Mouse (Mus musculus): ENCODE measurements around the gene Cnnm2. TPM values are rescaled to one million over a fixed set of nuclear protein-coding genes. Genes with fewer than 3 reads are reported as not detected.
A peak's percentile ranks its signal among the peaks of the same experiment; 100 is the strongest.

The Cnnm2 gene
- total and polyA plus RNA-seq, 2 experiments = 4.4 to 6.3 TPM

DNA sequence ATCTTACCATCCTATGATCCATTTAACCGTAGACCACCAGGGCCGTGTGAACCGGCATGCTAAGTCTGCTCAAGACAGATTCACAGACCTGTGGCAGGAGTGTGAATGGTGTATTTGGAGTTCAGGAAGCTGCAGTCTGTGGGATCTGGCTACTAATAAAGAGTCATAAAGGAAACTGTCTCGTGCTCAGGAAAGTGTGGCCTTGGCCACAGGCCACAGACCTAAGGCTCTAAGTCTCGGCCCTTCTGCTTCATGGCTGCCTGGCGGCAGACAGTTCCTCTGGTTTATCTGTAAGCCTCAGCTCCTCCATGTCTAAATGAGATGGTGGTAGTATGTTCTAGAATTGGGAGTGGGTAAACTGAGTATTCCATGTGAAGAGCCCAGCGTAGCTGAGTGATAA lies 30.0 kb downstream of the Cnnm2 start:
- no peak for DNase-seq (ENCODE audit: extremely low read depth, low read depth, low spot score)
- Histone ChIP-seq H3K79me2 (ENCODE audit: control insufficient read depth, insufficient read depth, low read length) (no peaks in the 10 kb centered on the region), H3K27ac (replicated peaks; ENCODE audit: insufficient read depth, low read depth, low read length) (no peak overlapping the region), H3K27me3 (ENCODE audit: control insufficient read depth, insufficient read depth, low read length) (no peaks in the 10 kb centered on the region), H3K9ac (ENCODE audit: low read depth, low read length) (no peak overlapping the region), H3K36me3 (ENCODE audit: control insufficient read depth, insufficient read depth, low read length) (no peaks in the 10 kb centered on the region), H3K4me3 (ENCODE audit: insufficient read depth, low read depth, low read length) (no peak overlapping the region), H3K4me1 (ENCODE audit: control insufficient read depth, insufficient read depth, low read length) (peaks cover 4% of the 10 kb centered on the region)
- WGBS = 82% methylated on average over 7 of the region's 7 CpGs
- no peak for TF ChIP-seq POLR2A (IDR thresholded peaks at IDR 0.05; ENCODE audit: extremely low read depth, insufficient read depth, low read length)
- TF ChIP-seq CTCF (IDR thresholded peaks at IDR 0.05; ENCODE audit: low read depth, low read length) = no peak

DNA sequence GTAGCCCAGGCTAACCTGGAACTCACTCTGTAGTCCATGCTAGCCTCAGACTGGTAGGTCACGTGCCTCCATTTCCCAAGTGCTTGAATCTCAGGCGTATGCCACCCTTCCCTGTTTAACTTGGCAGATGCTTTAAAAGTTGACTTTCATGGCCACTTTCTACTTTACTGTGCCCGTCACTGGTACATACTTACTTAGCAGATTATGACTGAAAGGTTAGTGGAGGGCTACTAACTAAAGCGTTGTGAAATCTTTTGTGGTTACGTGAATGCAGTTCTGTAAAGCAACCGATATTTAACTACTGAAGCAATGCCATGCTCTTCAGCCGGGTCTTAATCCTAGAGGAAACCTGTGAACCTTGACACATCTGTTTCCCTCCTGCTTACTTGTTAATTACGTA lies 30.5 kb downstream of the Cnnm2 start:
- no peaks in the 10 kb centered on the region for H3K36me3 ChIP-seq (ENCODE audit: control insufficient read depth, insufficient read depth, low read length)
- WGBS = 39% methylated on average over 8 of the region's 8 CpGs

DNA sequence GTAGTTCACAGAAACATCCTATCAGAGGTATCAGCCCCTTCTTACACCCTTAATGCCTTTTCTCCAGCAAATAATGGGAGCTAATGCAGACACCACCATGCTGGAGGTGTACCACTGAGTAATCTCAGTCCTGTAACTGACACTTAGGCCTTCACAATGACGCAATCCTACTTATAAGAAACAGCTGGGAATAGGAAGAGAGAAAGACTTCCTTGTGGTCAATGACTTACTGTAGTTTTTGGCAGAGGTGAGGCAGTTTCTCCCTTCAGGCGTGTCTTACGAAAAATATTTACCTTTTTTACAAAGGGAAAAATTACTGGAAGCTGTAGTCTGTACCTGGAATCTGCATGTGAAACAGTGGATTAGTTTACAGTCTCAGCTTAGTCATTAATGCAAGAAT lies 31.1 kb downstream of the Cnnm2 start:
- Histone ChIP-seq H3K9ac (ENCODE audit: low read depth, low read length) (no peak overlapping the region), H3K27me3 (ENCODE audit: control insufficient read depth, insufficient read depth, low read length) (no peaks in the 10 kb centered on the region), H3K4me1 (ENCODE audit: control insufficient read depth, insufficient read depth, low read length) (peaks cover 4% of the 10 kb centered on the region), H3K4me3 (ENCODE audit: insufficient read depth, low read depth, low read length) (no peak overlapping the region), H3K36me3 (ENCODE audit: control insufficient read depth, insufficient read depth, low read length) (no peaks in the 10 kb centered on the region), H3K27ac (replicated peaks; ENCODE audit: insufficient read depth, low read depth, low read length) (no peak overlapping the region), H3K79me2 (ENCODE audit: control insufficient read depth, insufficient read depth, low read length) (no peaks in the 10 kb centered on the region)
- TF ChIP-seq POLR2A (IDR thresholded peaks at IDR 0.05; ENCODE audit: extremely low read depth, insufficient read depth, low read length) (no peak), CTCF (IDR thresholded peaks at IDR 0.05; ENCODE audit: low read depth, low read length) (no peak)
- DNase-seq (ENCODE audit: extremely low read depth, low read depth, low spot score) = no peak
- 67% methylated on average over 3 of the region's 3 CpGs for WGBS

More for the DNA sequence above, 30.5 kb downstream of the Cnnm2 start:
- Histone ChIP-seq H3K9ac (ENCODE audit: low read depth, low read length) (no peak overlapping the region), H3K27ac (replicated peaks; ENCODE audit: insufficient read depth, low read depth, low read length) (no peak overlapping the region), H3K4me1 (ENCODE audit: control insufficient read depth, insufficient read depth, low read length) (peaks cover 4% of the 10 kb centered on the region), H3K79me2 (ENCODE audit: control insufficient read depth, insufficient read depth, low read length) (no peaks in the 10 kb centered on the region), H3K27me3 (ENCODE audit: control insufficient read depth, insufficient read depth, low read length) (no peaks in the 10 kb centered on the region), H3K4me3 (ENCODE audit: insufficient read depth, low read depth, low read length) (no peak overlapping the region)
- peak; percentile 72 for DNase-seq (ENCODE audit: extremely low read depth, low read depth, low spot score)
- TF ChIP-seq CTCF (IDR thresholded peaks at IDR 0.05; ENCODE audit: low read depth, low read length) = no peak
- no peak for TF ChIP-seq POLR2A (IDR thresholded peaks at IDR 0.05; ENCODE audit: extremely low read depth, insufficient read depth, low read length)

DNA sequence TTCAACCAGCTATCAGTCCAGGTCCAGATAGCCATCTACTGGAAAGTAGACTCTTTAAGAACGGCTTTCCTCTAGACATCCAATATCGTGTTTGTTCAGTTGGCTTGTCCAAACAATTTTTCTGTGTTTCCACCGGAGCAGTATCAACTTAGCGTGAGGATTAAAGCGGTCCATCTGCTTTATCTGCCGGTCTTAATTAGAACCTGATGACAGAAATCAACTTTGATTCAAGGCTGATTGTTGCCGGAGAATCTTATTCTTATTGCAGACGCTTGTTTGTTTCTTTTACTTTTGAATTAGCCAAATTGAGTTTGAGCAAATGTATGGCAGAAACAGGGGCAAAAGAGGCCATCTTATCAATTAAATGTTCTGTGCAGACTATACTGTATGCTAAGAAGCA lies 32.8 kb downstream of the Cnnm2 start:
- no peak for DNase-seq (ENCODE audit: extremely low read depth, low read depth, low spot score)
- TF ChIP-seq POLR2A (IDR thresholded peaks at IDR 0.05; ENCODE audit: extremely low read depth, insufficient read depth, low read length) (no peak), CTCF (IDR thresholded peaks at IDR 0.05; ENCODE audit: low read depth, low read length) (no peak)
- Histone ChIP-seq H3K27me3 (ENCODE audit: control insufficient read depth, insufficient read depth, low read length) (no peaks in the 10 kb centered on the region), H3K27ac (replicated peaks; ENCODE audit: insufficient read depth, low read depth, low read length) (no peak overlapping the region), H3K9ac (ENCODE audit: low read depth, low read length) (no peak overlapping the region), H3K4me1 (ENCODE audit: control insufficient read depth, insufficient read depth, low read length) (peaks cover 4% of the 10 kb centered on the region), H3K36me3 (ENCODE audit: control insufficient read depth, insufficient read depth, low read length) (no peaks in the 10 kb centered on the region), H3K4me3 (ENCODE audit: insufficient read depth, low read depth, low read length) (no peak overlapping the region), H3K79me2 (ENCODE audit: control insufficient read depth, insufficient read depth, low read length) (peaks cover 3% of the 10 kb centered on the region; the same call in 1 of the 2 replicates)
- WGBS = 50% methylated on average over 8 of the region's 8 CpGs

DNA sequence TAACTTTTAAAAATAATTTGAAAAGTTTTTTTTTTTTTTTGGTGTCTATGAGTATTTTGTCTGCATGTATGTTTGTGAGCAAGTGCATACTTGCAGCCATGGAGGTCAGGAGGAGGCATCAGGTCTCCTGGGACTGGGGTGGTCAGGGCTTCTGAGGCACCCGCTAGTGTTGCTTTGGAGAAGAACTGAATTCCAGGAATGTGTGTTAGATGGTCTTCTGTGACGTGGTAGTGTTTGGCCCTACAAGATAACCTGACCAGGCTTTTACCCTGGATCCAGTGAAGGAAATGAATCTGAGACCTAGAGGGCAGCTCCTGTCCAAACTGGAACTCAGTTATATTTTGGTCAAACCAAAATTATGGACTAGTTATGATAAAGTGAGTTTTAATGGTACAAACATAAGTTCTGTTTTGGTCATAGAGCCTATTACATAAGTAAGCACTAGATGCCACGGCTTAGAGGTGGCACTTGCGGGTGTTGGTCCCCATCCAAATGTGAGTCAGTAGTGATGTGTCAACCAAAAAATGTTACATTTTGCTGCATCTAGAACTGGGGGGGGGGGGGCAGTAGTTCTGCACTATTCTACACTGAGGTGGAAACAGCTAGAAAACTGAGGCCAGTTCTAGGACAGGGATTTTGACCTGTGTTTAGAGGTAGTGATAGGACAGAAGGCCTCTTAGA lies 38.6 kb downstream of the Cnnm2 start:
- no peak for DNase-seq (ENCODE audit: extremely low read depth, low read depth, low spot score)
- no peak overlapping the region for H3K27ac ChIP-seq (replicated peaks; ENCODE audit: insufficient read depth, low read depth, low read length)
- TF ChIP-seq CTCF (IDR thresholded peaks at IDR 0.05; ENCODE audit: low read depth, low read length) = no peak
- no peak for TF ChIP-seq POLR2A (IDR thresholded peaks at IDR 0.05; ENCODE audit: extremely low read depth, insufficient read depth, low read length)
- no peaks in the 10 kb centered on the region for H3K27me3 ChIP-seq (ENCODE audit: control insufficient read depth, insufficient read depth, low read length)
- peaks cover 3% of the 10 kb centered on the region; the same call in 1 of the 2 replicates for H3K79me2 ChIP-seq (ENCODE audit: control insufficient read depth, insufficient read depth, low read length)
- 85% methylated on average over 4 of the region's 4 CpGs for WGBS
- H3K9ac ChIP-seq (ENCODE audit: low read depth, low read length) = no peak overlapping the region
- H3K4me3 ChIP-seq (ENCODE audit: insufficient read depth, low read depth, low read length) = no peak overlapping the region
- no peaks in the 10 kb centered on the region for H3K36me3 ChIP-seq (ENCODE audit: control insufficient read depth, insufficient read depth, low read length)
- no peaks in the 10 kb centered on the region for H3K4me1 ChIP-seq (ENCODE audit: control insufficient read depth, insufficient read depth, low read length)

DNA sequence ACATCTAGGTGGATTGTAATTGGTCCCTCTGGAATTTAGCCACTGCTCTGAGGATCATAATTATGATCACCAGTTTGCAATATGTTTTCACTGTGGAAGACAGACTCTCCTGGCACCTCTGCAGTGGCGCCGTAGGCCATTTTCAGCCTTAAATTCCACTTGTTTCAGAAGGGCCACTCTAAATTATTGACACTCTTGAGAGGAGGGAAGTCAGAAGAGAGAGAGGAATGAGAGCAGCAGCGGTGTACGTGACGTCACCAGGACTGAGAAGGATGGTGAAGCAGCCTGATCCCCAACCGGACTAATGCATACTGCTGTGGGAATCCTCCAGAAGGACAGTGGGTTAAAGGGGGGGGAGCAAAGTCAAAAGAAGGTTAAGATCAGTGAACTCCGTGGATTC lies 40.1 kb downstream of the Cnnm2 start:
- H3K27ac ChIP-seq (replicated peaks; ENCODE audit: insufficient read depth, low read depth, low read length) = no peak overlapping the region
- no peak for DNase-seq (ENCODE audit: extremely low read depth, low read depth, low spot score)
- H3K79me2 ChIP-seq (ENCODE audit: control insufficient read depth, insufficient read depth, low read length) = peaks cover 3% of the 10 kb centered on the region; the same call in 1 of the 2 replicates
- H3K4me1 ChIP-seq (ENCODE audit: control insufficient read depth, insufficient read depth, low read length) = no peaks in the 10 kb centered on the region
- no peaks in the 10 kb centered on the region for H3K27me3 ChIP-seq (ENCODE audit: control insufficient read depth, insufficient read depth, low read length)
- no peak overlapping the region for H3K4me3 ChIP-seq (ENCODE audit: insufficient read depth, low read depth, low read length)
- 96% methylated on average over 7 of the region's 7 CpGs for WGBS
- no peak overlapping the region for H3K9ac ChIP-seq (ENCODE audit: low read depth, low read length)
- no peaks in the 10 kb centered on the region for H3K36me3 ChIP-seq (ENCODE audit: control insufficient read depth, insufficient read depth, low read length)
- TF ChIP-seq POLR2A (IDR thresholded peaks at IDR 0.05; ENCODE audit: extremely low read depth, insufficient read depth, low read length) = no peak
- TF ChIP-seq CTCF (IDR thresholded peaks at IDR 0.05; ENCODE audit: low read depth, low read length) = no peak
